Mouse (Mus musculus) CH12.LX (cell line): ENCODE data around the gene Pdgfra. TPM values are rescaled to one million over a fixed set of nuclear protein-coding genes. Genes with fewer than 3 reads are reported as not detected.

Experiments used
- DNase-seq: peaks from one replicate; pipeline ENCODE4 v3.0.0-alpha.2; 2013; ENCODE audit errors: extremely low read depth
- H3K27ac ChIP-seq: 2 replicates; pipeline ENCODE4 v1.5.1; 2012; ENCODE audit warnings: low read depth, mild to moderate bottlenecking, control low read depth, moderate library complexity; ENCODE audit not compliant: insufficient read depth
- H3K27me3 ChIP-seq: replicated peaks from 2 replicates; pipeline ENCODE3; 2012; ENCODE audit warnings: inconsistent platforms
- H3K36me3 ChIP-seq, 2 experiments: replicated peaks in 1 of 2; 2 replicates each; pipeline versions ENCODE3 to v1.6.1; 2012; ENCODE audit warnings: inconsistent platforms in 1 of 2, low read length in 1 of 2, mild to moderate bottlenecking in 1 of 2, mixed read lengths in 1 of 2, moderate library complexity in 1 of 2; ENCODE audit not compliant: control insufficient read depth in 1 of 2, insufficient read depth in 1 of 2
- H3K4me1 ChIP-seq, 2 experiments: 2 replicates each; pipeline ENCODE4 v1.6.1; 2012; ENCODE audit warnings: inconsistent platforms in 1 of 2, moderate library complexity in 1 of 2; ENCODE audit not compliant: insufficient read depth in 2 of 2, control insufficient read depth in 1 of 2
- H3K4me2 ChIP-seq: 2 replicates; pipeline ENCODE4 v1.6.1; 2012; ENCODE audit warnings: low read depth, mild to moderate bottlenecking, control low read depth; ENCODE audit not compliant: poor library complexity, insufficient read depth, severe bottlenecking
- H3K4me3 ChIP-seq, 3 experiments: fragments of 150-350 bp in 1 of 3; sonication (generic) in 1 of 3; replicated peaks in 1 of 3; 2 replicates each; pipeline versions ENCODE3 to v1.5.1; 2011 to 2012; ENCODE audit warnings: low read depth in 2 of 3, low read length in 2 of 3, mild to moderate bottlenecking in 2 of 3, moderate library complexity in 2 of 3, control low read depth in 1 of 3, improper control_type of control experiment in 1 of 3, inconsistent platforms in 1 of 3, mixed read lengths in 1 of 3; ENCODE audit not compliant: poor library complexity in 1 of 3
- H3K79me2 ChIP-seq: replicated peaks from 2 replicates; pipeline ENCODE4 v1.6.1; 2012; ENCODE audit warnings: mild to moderate bottlenecking, moderate library complexity; ENCODE audit not compliant: control insufficient read depth, poor library complexity, insufficient read depth, severe bottlenecking; ENCODE audit errors: extremely low read depth
- H3K9ac ChIP-seq: 2 replicates; pipeline ENCODE4 v1.6.1; 2012; ENCODE audit warnings: low read depth, mild to moderate bottlenecking, control low read depth, moderate library complexity; ENCODE audit not compliant: insufficient read depth
- H3K9me3 ChIP-seq: replicated peaks from 2 replicates; pipeline ENCODE3; 2012; ENCODE audit warnings: low read length, inconsistent platforms, mixed read lengths
- BHLHE40 ChIP-seq: IDR thresholded peaks from 2 replicates; pipeline ENCODE4 v1.6.1; 2011; ENCODE audit warnings: mild to moderate bottlenecking, low read depth, low read length, improper control_type of control experiment
- CHD1 ChIP-seq: IDR thresholded peaks from 2 replicates; pipeline ENCODE4 v1.6.1; 2012; ENCODE audit warnings: low read depth, low read length, improper control_type of control experiment, inconsistent platforms
- CHD2 ChIP-seq: IDR thresholded peaks from 2 replicates; pipeline ENCODE4 v1.6.1; 2011; ENCODE audit warnings: low read length, improper control_type of control experiment
- E2F4 ChIP-seq: IDR thresholded peaks from 2 replicates; pipeline ENCODE4 v1.6.1; 2011; ENCODE audit warnings: low read depth, low read length, improper control_type of control experiment; ENCODE audit not compliant: insufficient replicate concordance
- ELF1 ChIP-seq: IDR thresholded peaks from 2 replicates; pipeline ENCODE4 v1.6.1; 2014; ENCODE audit warnings: low read depth, mild to moderate bottlenecking, inconsistent platforms, low read length, improper control_type of control experiment
- GABPA ChIP-seq: IDR thresholded peaks from 2 replicates; pipeline ENCODE4 v1.6.1; 2012; ENCODE audit warnings: low read depth, low read length, improper control_type of control experiment, inconsistent platforms; ENCODE audit not compliant: insufficient replicate concordance
- HCFC1 ChIP-seq: IDR thresholded peaks from 2 replicates; pipeline ENCODE4 v1.6.1; 2012; ENCODE audit warnings: low read depth, mild to moderate bottlenecking, inconsistent platforms, low read length, improper control_type of control experiment
- JUN ChIP-seq: IDR thresholded peaks from 2 replicates; pipeline ENCODE4 v1.6.1; 2011; ENCODE audit warnings: low read depth, mild to moderate bottlenecking, low read length, improper control_type of control experiment, moderate library complexity; ENCODE audit not compliant: insufficient read depth
- JUND ChIP-seq: conservative IDR thresholded peaks from 2 replicates; pipeline ENCODE4 v1.6.1; 2011; ENCODE audit warnings: low read depth, low read length, improper control_type of control experiment
- MAFK ChIP-seq: IDR thresholded peaks from 2 replicates; pipeline ENCODE4 v1.6.1; 2011; ENCODE audit warnings: low read length, improper control_type of control experiment; ENCODE audit not compliant: insufficient replicate concordance
- MAX ChIP-seq: IDR thresholded peaks from 2 replicates; pipeline ENCODE4 v1.6.1; 2011; ENCODE audit warnings: low read length, improper control_type of control experiment
- MAZ ChIP-seq: IDR thresholded peaks from 2 replicates; pipeline ENCODE4 v1.6.1; 2012; ENCODE audit warnings: low read depth, mild to moderate bottlenecking, inconsistent platforms, low read length, improper control_type of control experiment, moderate library complexity
- MEF2A ChIP-seq: IDR thresholded peaks from 2 replicates; pipeline ENCODE4 v1.6.1; 2014; ENCODE audit warnings: low read depth, mild to moderate bottlenecking, inconsistent platforms, low read length, improper control_type of control experiment, borderline replicate concordance
- MYC ChIP-seq: IDR thresholded peaks from 2 replicates; pipeline ENCODE4 v1.6.1; 2011; ENCODE audit warnings: low read depth, mild to moderate bottlenecking, improper control_type of control experiment, low read length
- NELFE ChIP-seq: IDR thresholded peaks from 2 replicates; pipeline ENCODE4 v1.6.1; 2011; ENCODE audit warnings: low read depth, low read length, improper control_type of control experiment
- NRF1 ChIP-seq: IDR thresholded peaks from 2 replicates; pipeline ENCODE4 v1.6.1; 2014; ENCODE audit warnings: low read depth, mild to moderate bottlenecking, inconsistent platforms, low read length, improper control_type of control experiment, moderate library complexity
- POLR2A ChIP-seq: IDR thresholded peaks from 2 replicates; pipeline ENCODE4 v1.6.1; 2011; ENCODE audit warnings: low read depth, mild to moderate bottlenecking, improper control_type of control experiment, low read length
- RAD21 ChIP-seq: IDR thresholded peaks from 2 replicates; pipeline ENCODE4 v1.6.1; 2011; ENCODE audit warnings: low read depth, mild to moderate bottlenecking, low read length, improper control_type of control experiment, moderate library complexity
- SIN3A ChIP-seq: IDR thresholded peaks from 2 replicates; pipeline ENCODE4 v1.6.1; 2012; ENCODE audit warnings: low read length, improper control_type of control experiment, inconsistent platforms
- SMC3 ChIP-seq: IDR thresholded peaks from 2 replicates; pipeline ENCODE4 v1.6.1; 2011; ENCODE audit warnings: low read depth, low read length, improper control_type of control experiment
- TBP ChIP-seq: conservative IDR thresholded peaks from 2 replicates; pipeline ENCODE4 v1.6.1; 2011; ENCODE audit warnings: low read depth, low read length, improper control_type of control experiment
- TCF12 ChIP-seq: IDR thresholded peaks from 2 replicates; pipeline ENCODE4 v1.6.1; 2014; ENCODE audit warnings: low read depth, mild to moderate bottlenecking, inconsistent platforms, low read length, improper control_type of control experiment
- UBTF ChIP-seq: IDR thresholded peaks from 2 replicates; pipeline ENCODE4 v1.6.1; 2012; ENCODE audit warnings: low read depth, mild to moderate bottlenecking, inconsistent platforms, low read length, improper control_type of control experiment, moderate library complexity
- ZKSCAN1 ChIP-seq: IDR thresholded peaks from 2 replicates; pipeline ENCODE4 v1.6.1; 2012; ENCODE audit warnings: low read depth, inconsistent platforms, low read length, improper control_type of control experiment, borderline replicate concordance
- ZMIZ1 ChIP-seq: IDR thresholded peaks from 2 replicates; pipeline ENCODE4 v1.6.1; 2012; ENCODE audit warnings: low read depth, mild to moderate bottlenecking, inconsistent platforms, low read length, improper control_type of control experiment
- ZNF384 ChIP-seq: IDR thresholded peaks from 2 replicates; pipeline ENCODE4 v1.6.1; 2012; ENCODE audit warnings: low read depth, low read length, improper control_type of control experiment, inconsistent platforms
- dilution Hi-C: fragments of 300-500 bp; cut with MboI; formaldehyde crosslinking; loops from 2 replicates; pipeline ENCODE4 v1.14.3; 2020; ENCODE audit warnings: low sequenced_read_pairs; ENCODE audit not compliant: extremely low pct_unique_long_range_greater_than_20kb, extremely low pct_ligation_motif_present
- in situ Hi-C: fragments of 300-500 bp; cut with MboI; formaldehyde crosslinking; loops from 3 replicates; pipeline ENCODE4 v1.14.3; 2019; ENCODE audit warnings: low sequenced_read_pairs, low pct_ligation_motif_present, low pct_unique_long_range_greater_than_20kb, mixed read lengths
- polyA plus RNA-seq: library from polyadenylated mRNA; unstranded; fragments of >175 nt; gene quantifications from 2 replicates; pipeline ENCODE4 v1.2.1, GENCODE M21; 2012; ENCODE audit warnings: low read depth; ENCODE audit not compliant: insufficient read length
- total RNA-seq, 2 experiments: library from RNA; depleted of rRNA; stranded (reverse); fragments of 300-350 nt in 1 of 2; fragments of >200 nt in 1 of 2; gene quantifications; 2 replicates each; pipeline ENCODE4 v1.2.3; 2012 to 2014

Pdgfra gene
- total and polyA plus RNA-seq, 3 experiments: 0.13 to 0.25 (median 0.13) TPM

GRCm38 (mm10) chr5:75146469-75146868 is 5.6 kb upstream of the Pdgfra start:
- Histone ChIP-seq H3K4me2 (no peak overlapping the region), H3K4me1 (peaks cover 0 to 6% of the 10 kb centered on the region in 2 experiments; a peak in 2 of 4 replicates), H3K36me3 (no peaks in the 10 kb centered on the region), H3K4me3 (no peak overlapping the region), H3K27me3 (peaks cover 10% of the 10 kb centered on the region), H3K79me2 (no peaks in the 10 kb centered on the region), H3K9me3 (no peaks in the 10 kb centered on the region), H3K27ac (no peak overlapping the region), H3K9ac (no peak overlapping the region)
- no peak for TF ChIP-seq ZMIZ1
- TF ChIP-seq UBTF: no peak
- TF ChIP-seq E2F4: no peak
- no peak for TF ChIP-seq HCFC1
- no peak for TF ChIP-seq MAZ
- TF ChIP-seq RAD21: no peak
- TF ChIP-seq POLR2A: no peak
- no peak for TF ChIP-seq JUN
- TF ChIP-seq MAFK: no peak
- no peak for TF ChIP-seq TCF12
- no peak for TF ChIP-seq CHD2
- TF ChIP-seq NRF1: no peak
- TF ChIP-seq ZNF384: no peak
- no peak for TF ChIP-seq BHLHE40
- in situ Hi-C loops: loop anchor here (5.0 kb wide), 1 partner anchor 194 kb away; no protein-coding TSS in a partner anchor
- dilution Hi-C loops: no loop called here
- DNase-seq: no peak

DNA sequence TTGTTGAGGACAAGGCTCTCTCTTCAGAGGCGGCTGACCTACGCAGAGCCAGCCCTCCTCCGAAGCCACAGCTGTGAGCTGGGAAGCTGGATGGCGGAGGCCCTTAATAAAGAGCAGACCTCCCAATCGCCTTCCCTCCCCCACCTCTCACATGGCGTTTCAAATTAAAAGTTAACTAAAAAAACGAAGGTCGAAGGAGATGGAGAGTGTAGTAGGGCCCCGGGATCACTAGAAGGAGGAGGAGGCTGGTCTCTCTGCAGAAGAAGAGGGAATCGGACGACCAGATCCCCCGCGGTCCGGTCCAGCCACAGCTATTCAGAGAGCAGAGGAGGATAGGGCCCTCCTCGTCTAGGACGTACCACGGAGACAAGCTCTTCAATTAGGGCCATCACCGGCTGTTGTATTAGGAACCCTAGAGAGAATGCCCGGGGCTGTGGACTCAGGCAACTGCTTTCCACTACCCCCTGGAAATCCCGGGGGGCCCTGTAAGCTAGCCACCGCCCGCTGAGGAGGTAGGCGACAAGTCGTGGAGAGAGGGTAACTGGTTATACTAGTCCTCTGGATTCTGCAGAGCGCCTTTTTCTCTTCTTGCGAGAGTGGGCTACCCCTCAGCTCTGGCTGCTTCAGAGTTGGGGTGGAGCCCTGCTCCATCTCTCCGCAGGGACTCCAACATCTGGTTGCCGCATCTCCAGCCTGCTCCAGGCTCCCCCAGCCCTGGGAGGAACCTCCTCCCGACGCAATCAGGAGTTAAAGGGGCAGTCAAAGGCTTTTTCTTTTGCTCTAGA is 3.6 kb upstream of the Pdgfra start:
- dilution Hi-C loops: no loop called here
- Histone ChIP-seq H3K27ac (no peak overlapping the region), H3K9me3 (peaks cover 9% of the 10 kb centered on the region), H3K4me2 (no peak overlapping the region), H3K79me2 (no peaks in the 10 kb centered on the region), H3K4me1 (0 out of 4 replicates have a peak, but pooled peaks cover 0 to 2% of the 10 kb centered on the region in 2 experiments), H3K9ac (no peak overlapping the region), H3K36me3 (no peaks in the 10 kb centered on the region), H3K27me3 (peaks cover 12% of the 10 kb centered on the region), H3K4me3 (no peak overlapping the region)
- in situ Hi-C loops: loop anchor here (5.0 kb wide), 1 partner anchor 196 kb away; no protein-coding TSS in a partner anchor
- no peak for DNase-seq
- TF ChIP-seq HCFC1 (no peak), NELFE (no peak), MAFK (no peak), SMC3 (no peak), CHD1 (no peak), ZKSCAN1 (no peak), MAX (no peak), RAD21 (no peak), MEF2A (no peak), JUND (no peak), MYC (no peak), TBP (no peak), ZMIZ1 (no peak), ELF1 (no peak), TCF12 (no peak), SIN3A (no peak), GABPA (no peak), JUN (no peak), MAZ (no peak)
